Mouse (Mus musculus) embryonic facial prominence, embryonic 15.5 days (tissue): ENCODE measurements around the gene Rapgef5. TPM values are rescaled to one million over a fixed set of nuclear protein-coding genes. Genes with fewer than 3 reads are reported as not detected.

Experiments
- ATAC-seq: fragments of 200-750 bp; cut with Nextera tagmentation; 2 replicates; pipeline ENCODE4 v1.8.0; 2017; ENCODE audit warnings: low read depth, moderate TSS enrichment; ENCODE audit not compliant: insufficient number of reproducible peaks, low FRiP score, low TSS enrichment
- H3K27ac ChIP-seq: fragments of 300-500 bp; sonication (generic); replicated peaks from 2 replicates; pipeline ENCODE4 v1.5.1; 2015; ENCODE audit warnings: mild to moderate bottlenecking, inconsistent platforms
- H3K27me3 ChIP-seq: fragments of 300-500 bp; sonication (generic); 2 replicates; pipeline ENCODE4 v1.6.1; 2015; ENCODE audit warnings: inconsistent platforms
- H3K36me3 ChIP-seq: fragments of 300-500 bp; sonication (generic); 2 replicates; pipeline ENCODE4 v1.6.1; 2015; ENCODE audit warnings: mild to moderate bottlenecking, inconsistent platforms
- H3K4me1 ChIP-seq: fragments of 300-500 bp; sonication (generic); 2 replicates; pipeline ENCODE4 v1.6.1; 2015; ENCODE audit warnings: inconsistent platforms
- H3K4me2 ChIP-seq: fragments of 300-500 bp; sonication (generic); replicated peaks from 2 replicates; pipeline ENCODE4 v1.6.1; 2015; ENCODE audit warnings: mild to moderate bottlenecking, inconsistent platforms
- H3K4me3 ChIP-seq: fragments of 300-500 bp; sonication (generic); replicated peaks from 2 replicates; pipeline ENCODE4 v1.5.1; 2015; ENCODE audit warnings: mild to moderate bottlenecking, inconsistent platforms
- H3K9ac ChIP-seq: fragments of 300-500 bp; sonication (generic); 2 replicates; pipeline ENCODE4 v1.6.1; 2015; ENCODE audit warnings: inconsistent platforms
- H3K9me3 ChIP-seq: fragments of 300-500 bp; sonication (generic); replicated peaks from 2 replicates; pipeline ENCODE4 v1.6.1; 2016; ENCODE audit warnings: inconsistent platforms
- WGBS: fragments of 180-500 bp; shearing (Covaris S2); methylation state at CpG from one replicate; pipeline ENCODE4 v1.1.7; 2015; 5-methylcytosine and 5-hydroxymethylcytosine counted together
- polyA plus RNA-seq: library from polyadenylated mRNA; unstranded; fragments of >200 nt; fragmentation: Nextera tagmentation; extraction: Ambion mirVana; gene quantifications from 2 replicates; pipeline ENCODE4 v1.2.1, GENCODE M21; 2015

Gene Rapgef5
- polyA plus RNA-seq, 1 experiment from 2014 or later, result 8.6 TPM

DNA sequence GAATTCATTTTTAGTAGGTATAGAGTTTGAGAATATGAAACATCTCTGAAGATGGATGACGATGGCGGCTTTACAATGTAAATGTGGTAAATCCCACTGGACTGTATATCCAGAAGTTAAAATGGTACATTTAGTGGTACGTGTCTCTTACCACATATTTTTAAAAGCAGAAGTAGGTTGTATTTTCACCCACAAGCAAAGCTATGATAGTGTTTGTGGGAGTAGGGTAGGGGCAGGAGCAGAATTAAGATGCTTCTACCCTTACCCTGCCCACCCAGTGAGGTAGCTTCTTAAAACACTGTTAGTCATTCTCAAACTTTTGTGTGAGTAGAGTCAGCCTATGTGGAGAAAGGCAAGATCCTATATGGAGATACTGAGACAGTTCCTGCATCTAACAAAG lies 13.4 kb upstream of the Rapgef5 start:
- Histone ChIP-seq H3K4me3 (no peak overlapping the region), H3K27me3 (no peaks in the 10 kb centered on the region), H3K27ac (no peak overlapping the region), H3K9me3 (no peaks in the 10 kb centered on the region), H3K36me3 (no peaks in the 10 kb centered on the region), H3K9ac (no peak overlapping the region), H3K4me2 (no peak overlapping the region), H3K4me1 (no peaks in the 10 kb centered on the region)
- no peak for ATAC-seq
- 92% methylated on average over 3 of the region's 3 CpGs for WGBS

DNA sequence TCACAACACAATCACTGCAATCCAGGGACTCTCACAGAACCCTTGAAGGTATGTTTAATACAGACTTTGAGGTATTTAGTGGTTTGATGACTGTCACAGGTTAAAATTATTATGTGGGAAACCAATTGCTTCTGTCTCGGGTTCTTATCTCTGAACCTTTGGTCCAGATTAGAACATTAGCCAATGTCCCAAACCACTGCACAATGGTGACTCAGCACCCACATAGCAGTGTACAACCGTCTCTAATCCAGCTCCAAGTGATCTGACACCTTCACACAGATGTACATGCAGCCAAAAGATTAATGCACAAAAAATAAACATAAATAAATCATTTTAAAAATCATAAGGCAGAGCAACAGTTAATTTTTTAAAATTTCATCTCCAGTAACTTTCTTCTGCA lies 11.1 kb upstream of the Rapgef5 start:
- ATAC-seq, result no peak
- Histone ChIP-seq H3K9ac (no peak overlapping the region), H3K27me3 (no peaks in the 10 kb centered on the region), H3K4me2 (no peak overlapping the region), H3K9me3 (no peaks in the 10 kb centered on the region), H3K27ac (no peak overlapping the region), H3K36me3 (no peaks in the 10 kb centered on the region), H3K4me1 (no peaks in the 10 kb centered on the region), H3K4me3 (no peak overlapping the region)
- WGBS, result 73% methylated on average over 2 of the region's 2 CpGs

DNA sequence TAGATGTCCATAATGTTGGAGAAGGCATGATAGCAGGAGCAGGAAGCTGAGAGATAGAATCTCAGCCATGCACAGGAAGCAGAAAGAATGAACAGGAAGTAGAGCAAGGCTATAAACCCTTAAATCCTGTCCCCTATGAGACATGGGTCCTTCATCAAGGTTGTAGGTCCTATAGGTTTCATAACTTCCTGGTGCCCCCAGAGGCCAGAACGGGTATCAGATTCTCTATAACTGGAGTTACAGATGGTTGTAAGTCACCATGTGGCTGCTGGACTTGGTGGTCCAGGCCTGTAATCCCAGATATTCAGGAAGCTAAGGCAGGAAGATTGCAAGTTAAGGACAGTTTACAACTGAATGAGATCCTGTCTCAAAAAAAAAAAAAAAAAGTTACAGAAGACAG lies 8.5 kb upstream of the Rapgef5 start:
- no peak overlapping the region for H3K4me2 ChIP-seq
- H3K27ac ChIP-seq, result no peak overlapping the region
- ATAC-seq, result no peak
- no peak overlapping the region for H3K4me3 ChIP-seq
- no peaks in the 10 kb centered on the region for H3K36me3 ChIP-seq
- no peaks in the 10 kb centered on the region for H3K9me3 ChIP-seq
- 40% methylated on average over 1 of the region's 1 CpGs for WGBS
- no peaks in the 10 kb centered on the region for H3K27me3 ChIP-seq
- H3K4me1 ChIP-seq, result no peaks in the 10 kb centered on the region
- no peak overlapping the region for H3K9ac ChIP-seq

DNA sequence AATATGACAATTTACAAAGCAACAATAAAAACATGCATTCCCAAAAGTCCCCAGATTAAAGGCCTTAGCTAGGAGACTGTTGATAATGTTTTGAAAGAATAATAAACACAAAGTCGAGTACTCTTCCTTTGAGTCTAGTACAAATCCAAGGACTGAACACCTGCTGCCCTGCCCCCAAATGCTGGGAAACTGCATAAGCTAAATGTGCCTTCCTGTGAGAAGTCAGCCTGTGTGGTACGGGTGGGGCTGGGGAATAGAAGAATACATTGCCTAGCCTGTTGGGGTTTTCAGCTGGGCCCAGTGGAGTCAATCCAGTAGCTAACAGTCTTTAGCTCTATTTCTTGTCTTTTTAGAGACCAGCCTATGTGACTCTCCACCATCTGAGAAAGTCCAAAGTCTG lies 6.4 kb upstream of the Rapgef5 start:
- H3K4me1 ChIP-seq, result no peaks in the 10 kb centered on the region
- H3K27me3 ChIP-seq, result no peaks in the 10 kb centered on the region
- ATAC-seq, result no peak
- H3K36me3 ChIP-seq, result no peaks in the 10 kb centered on the region
- WGBS, result 57% methylated on average over 2 of the region's 2 CpGs
- H3K9me3 ChIP-seq, result no peaks in the 10 kb centered on the region
- no peak overlapping the region for H3K4me3 ChIP-seq
- no peak overlapping the region for H3K27ac ChIP-seq
- H3K4me2 ChIP-seq, result no peak overlapping the region
- H3K9ac ChIP-seq, result no peak overlapping the region

DNA sequence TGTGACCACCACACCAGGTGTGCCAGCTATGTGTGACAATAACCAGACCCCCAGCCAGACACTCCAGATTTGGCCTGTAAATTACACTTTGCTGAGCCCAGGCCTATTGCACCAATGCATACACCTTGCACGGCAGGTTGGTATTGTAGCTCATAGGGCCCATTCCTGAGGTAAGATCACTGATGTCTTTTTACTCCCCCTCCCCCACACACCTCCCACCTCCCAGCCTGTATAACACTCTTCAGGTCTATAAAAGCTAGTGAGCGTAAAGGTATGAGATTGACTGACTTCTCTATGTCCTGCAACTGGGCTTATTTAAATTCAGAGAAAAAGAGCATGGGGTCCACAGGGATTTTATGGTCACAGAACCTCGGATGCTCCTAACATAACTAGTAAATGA lies 3.8 kb upstream of the Rapgef5 start:
- no peak overlapping the region for H3K4me2 ChIP-seq
- H3K4me3 ChIP-seq, result no peak overlapping the region
- H3K9me3 ChIP-seq, result no peaks in the 10 kb centered on the region
- no peaks in the 10 kb centered on the region for H3K36me3 ChIP-seq
- H3K27ac ChIP-seq, result no peak overlapping the region
- H3K4me1 ChIP-seq, result no peaks in the 10 kb centered on the region
- H3K9ac ChIP-seq, result no peak overlapping the region
- no peak for ATAC-seq
- 79% methylated on average over 3 of the region's 3 CpGs for WGBS
- no peaks in the 10 kb centered on the region for H3K27me3 ChIP-seq

DNA sequence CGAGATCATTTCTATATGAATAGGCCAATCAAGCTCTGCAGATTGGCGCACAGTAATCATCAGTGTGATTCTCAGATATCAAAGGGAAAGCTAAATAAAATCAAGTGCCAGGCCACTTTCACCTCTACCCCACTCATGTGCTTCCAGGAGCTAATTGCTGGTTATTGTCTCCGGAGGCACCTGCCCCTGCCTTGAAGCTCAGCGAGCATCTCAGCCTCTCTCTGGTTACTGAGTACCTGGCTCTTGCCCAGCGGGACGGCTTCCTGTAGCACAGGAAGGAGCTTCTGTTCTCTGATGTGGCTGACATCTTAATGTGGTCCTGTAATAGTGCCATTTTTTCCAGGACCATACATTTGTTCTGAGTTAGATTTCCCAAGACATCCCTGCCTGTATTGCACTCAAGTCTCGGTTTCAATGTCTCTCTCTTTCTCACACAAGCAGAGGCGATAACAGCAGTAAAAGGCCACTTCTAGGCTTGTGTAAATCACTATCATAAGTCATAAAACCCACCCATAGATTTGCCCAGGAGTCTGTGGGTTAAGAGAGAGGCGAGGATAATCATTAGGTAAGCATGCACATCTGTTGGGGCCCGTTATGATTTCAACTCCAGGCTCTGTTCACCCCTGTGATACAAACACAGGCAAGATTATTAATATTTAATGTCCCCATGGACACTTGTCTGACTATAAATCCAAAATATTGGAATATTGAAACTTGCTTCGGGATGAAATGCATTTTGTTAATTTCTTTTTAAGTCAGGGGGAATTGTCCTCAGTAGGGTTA lies 2.9 kb upstream of the Rapgef5 start:
- H3K27me3 ChIP-seq, result no peaks in the 10 kb centered on the region
- WGBS, result 62% methylated on average over 11 of the region's 11 CpGs
- H3K36me3 ChIP-seq, result no peaks in the 10 kb centered on the region
- H3K27ac ChIP-seq, result no peak overlapping the region
- no peak for ATAC-seq
- no peak overlapping the region for H3K4me3 ChIP-seq
- no peak overlapping the region for H3K9ac ChIP-seq
- H3K4me1 ChIP-seq, result no peaks in the 10 kb centered on the region
- no peaks in the 10 kb centered on the region for H3K9me3 ChIP-seq
- H3K4me2 ChIP-seq, result no peak overlapping the region

DNA sequence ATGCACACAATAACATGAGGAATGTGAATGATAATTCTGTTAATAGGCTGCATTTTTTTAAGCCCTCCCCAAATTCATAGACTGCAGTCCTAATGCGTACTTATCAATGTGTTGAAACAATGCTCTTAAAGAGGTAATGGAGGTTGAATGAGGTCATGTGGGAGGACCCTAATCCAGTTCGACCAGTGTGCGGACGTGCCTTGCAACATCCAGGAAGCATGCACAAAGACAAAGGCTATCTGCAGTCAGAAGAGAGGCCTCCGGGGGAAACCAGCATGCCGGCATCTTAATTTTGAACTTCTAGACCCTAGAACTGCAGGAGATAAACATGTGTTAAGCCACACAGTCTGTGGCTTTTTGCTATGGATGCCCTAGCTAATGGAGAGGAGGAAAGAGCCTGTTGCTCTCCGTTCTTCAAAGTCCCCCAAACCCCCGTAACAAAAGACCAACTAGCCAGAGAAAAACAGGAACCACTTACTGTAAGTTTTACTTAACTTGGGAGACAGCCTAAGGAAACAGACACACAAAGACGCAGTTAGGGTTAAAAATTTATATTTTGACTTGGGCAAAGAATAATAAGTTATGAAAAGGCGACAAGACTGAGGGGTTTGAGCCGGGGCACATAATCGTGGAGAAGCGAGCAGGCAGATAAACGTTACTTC lies 1.1 kb downstream of the Rapgef5 start:
- ATAC-seq, result no peak
- no peaks in the 10 kb centered on the region; the same call in 1 of the 2 replicates for H3K27me3 ChIP-seq
- H3K36me3 ChIP-seq, result no peaks in the 10 kb centered on the region
- no peaks in the 10 kb centered on the region for H3K4me1 ChIP-seq
- H3K4me2 ChIP-seq, result no peak overlapping the region
- no peak overlapping the region for H3K9ac ChIP-seq
- no peak overlapping the region for H3K27ac ChIP-seq
- 61% methylated on average over 14 of the region's 14 CpGs for WGBS
- H3K9me3 ChIP-seq, result no peaks in the 10 kb centered on the region
- H3K4me3 ChIP-seq, result no peak overlapping the region

DNA sequence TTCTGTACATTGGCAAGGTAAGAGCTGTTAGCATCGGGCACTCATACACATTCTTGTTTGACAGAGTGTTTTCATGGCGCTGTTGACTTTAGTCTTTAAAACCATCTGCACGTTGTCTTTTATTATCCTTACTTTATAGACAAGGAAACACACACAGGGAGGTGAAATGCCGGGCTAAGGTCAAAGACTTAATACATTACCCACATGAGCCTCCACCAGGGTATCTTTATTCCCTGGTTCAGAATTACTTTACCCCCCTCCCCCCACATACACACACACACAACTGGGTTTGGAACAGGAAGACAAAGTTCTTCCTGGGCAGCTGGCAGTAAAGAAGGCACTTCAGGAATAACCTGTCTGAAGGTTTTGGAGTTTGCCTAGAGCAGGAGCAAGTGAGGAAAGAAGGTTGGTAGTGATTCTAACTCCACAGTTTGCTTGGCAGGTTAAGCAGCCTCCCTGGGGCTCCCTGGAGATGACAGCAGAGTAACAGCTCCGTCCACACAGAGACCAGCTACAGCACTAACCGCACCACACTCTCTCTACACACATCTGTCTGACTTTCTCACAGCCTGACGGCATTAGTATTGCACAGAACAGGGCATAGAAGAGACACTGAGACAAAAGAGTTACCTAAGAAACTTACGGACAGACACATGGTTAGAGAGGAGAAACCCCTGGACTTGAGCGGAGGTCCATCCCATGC lies 8.2 kb downstream of the Rapgef5 start:
- H3K4me2 ChIP-seq, result no peak overlapping the region
- 69% methylated on average over 9 of the region's 9 CpGs for WGBS
- H3K27ac ChIP-seq, result no peak overlapping the region
- no peaks in the 10 kb centered on the region for H3K4me1 ChIP-seq
- H3K27me3 ChIP-seq, result no peaks in the 10 kb centered on the region; the same call in 1 of the 2 replicates
- H3K9me3 ChIP-seq, result no peaks in the 10 kb centered on the region
- no peak for ATAC-seq
- no peak overlapping the region for H3K4me3 ChIP-seq
- no peaks in the 10 kb centered on the region for H3K36me3 ChIP-seq
- no peak overlapping the region for H3K9ac ChIP-seq

DNA sequence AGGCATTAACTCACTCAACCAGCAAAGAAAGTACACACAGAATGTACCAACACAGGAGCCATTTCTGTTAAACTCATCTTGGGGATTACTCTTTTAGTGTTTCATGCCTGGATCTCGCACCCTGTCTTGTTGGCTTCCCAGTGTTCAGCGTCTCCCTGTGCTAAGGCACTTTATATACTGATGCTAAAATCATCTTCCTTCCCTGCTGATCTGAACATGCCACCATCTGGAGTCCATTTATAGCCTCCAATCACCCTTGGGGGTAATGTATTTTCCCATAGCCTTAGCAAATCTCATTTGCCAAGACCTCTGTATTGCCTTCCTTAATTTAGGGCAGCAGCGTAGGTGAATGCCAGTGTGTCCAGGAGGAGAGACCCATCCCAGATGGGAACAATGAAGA lies 11.6 kb downstream of the Rapgef5 start:
- ATAC-seq, result no peak
- H3K4me1 ChIP-seq, result no peaks in the 10 kb centered on the region

DNA sequence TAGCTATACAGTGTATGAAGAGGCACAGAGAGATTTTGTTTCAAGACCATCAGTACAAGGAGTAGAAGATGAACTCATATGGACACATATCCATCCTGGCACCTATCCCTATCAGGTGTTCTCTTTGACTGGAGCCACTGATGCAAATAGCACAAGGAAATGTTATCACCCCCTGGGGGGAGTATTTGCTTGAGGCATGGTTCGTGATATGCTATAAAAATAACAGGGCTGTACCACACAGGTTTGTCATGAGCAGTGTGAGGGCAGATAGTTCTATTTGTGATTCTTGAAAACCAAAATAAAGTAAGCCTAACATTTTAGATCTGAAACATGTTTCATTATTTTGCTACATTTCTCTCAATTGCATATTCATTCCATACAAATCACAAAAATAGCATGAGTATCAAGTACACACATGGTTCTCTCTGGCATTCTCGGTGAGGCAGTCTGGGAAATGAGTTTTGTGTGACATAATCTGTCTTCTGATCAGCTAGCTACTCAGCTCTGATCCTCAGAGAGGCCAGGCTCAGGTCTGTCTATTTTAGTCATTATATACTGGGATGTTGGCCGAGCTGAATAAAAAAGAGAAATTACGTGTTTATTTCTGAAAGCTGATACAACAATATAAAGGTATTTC lies 12.3 kb downstream of the Rapgef5 start:
- ATAC-seq, result no peak
- Histone ChIP-seq H3K4me1 (no peaks in the 10 kb centered on the region), H3K4me3 (no peak overlapping the region), H3K4me2 (no peak overlapping the region), H3K27ac (no peak overlapping the region), H3K9me3 (no peaks in the 10 kb centered on the region), H3K9ac (no peak overlapping the region), H3K27me3 (peaks cover 11% of the 10 kb centered on the region), H3K36me3 (no peaks in the 10 kb centered on the region)
- 52% methylated on average over 4 of the region's 4 CpGs for WGBS

More for the DNA sequence above, 11.6 kb downstream of the Rapgef5 start:
- H3K36me3 ChIP-seq, result no peaks in the 10 kb centered on the region
- H3K4me3 ChIP-seq, result no peak overlapping the region
- no peak overlapping the region for H3K9ac ChIP-seq
- no peak overlapping the region for H3K27ac ChIP-seq
- no peak overlapping the region for H3K4me2 ChIP-seq
- H3K27me3 ChIP-seq, result peaks cover 4% of the 10 kb centered on the region
- H3K9me3 ChIP-seq, result no peaks in the 10 kb centered on the region
- 53% methylated on average over 3 of the region's 3 CpGs for WGBS

DNA sequence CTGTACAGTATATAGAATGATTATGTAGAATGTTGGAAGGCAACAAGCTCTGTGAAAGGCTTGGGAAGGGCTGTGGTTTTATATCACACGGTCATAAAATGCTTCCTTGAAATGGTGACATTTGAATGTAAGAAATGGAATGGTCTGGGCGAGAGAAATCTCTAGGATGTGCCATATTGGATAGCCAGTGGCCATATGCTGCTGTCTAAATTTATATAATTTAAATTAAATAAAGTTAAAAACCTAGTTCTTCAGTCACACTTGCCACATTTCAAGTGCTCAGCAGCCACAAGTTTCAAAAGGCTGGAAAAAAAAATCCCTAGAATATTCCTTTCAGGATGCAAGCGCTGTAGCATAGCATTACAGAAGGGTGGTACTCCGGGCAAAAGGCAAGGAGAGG lies 14.8 kb downstream of the Rapgef5 start:
- Histone ChIP-seq H3K27ac (no peak overlapping the region), H3K9ac (no peak overlapping the region), H3K4me1 (peaks cover 7% of the 10 kb centered on the region), H3K4me3 (no peak overlapping the region), H3K36me3 (no peaks in the 10 kb centered on the region), H3K9me3 (no peaks in the 10 kb centered on the region), H3K4me2 (no peak overlapping the region), H3K27me3 (peaks cover 32% of the 10 kb centered on the region)
- no peak for ATAC-seq
- WGBS, result 87% methylated on average over 4 of the region's 4 CpGs
